Mouse (Mus musculus) kidney, adult 2 months (tissue): ENCODE measurements around the gene Atp12a. TPM values are rescaled to one million over a fixed set of nuclear protein-coding genes. Genes with fewer than 3 reads are reported as not detected.

Experiments
- DNase-seq: peaks from one replicate; pipeline ENCODE4 v3.0.0; 2021
- H3K27ac ChIP-seq: fragments of 200-500 bp; 2 replicates; pipeline ENCODE4 v1.5.1; 2012; ENCODE audit warnings: low read depth, low read length, control low read depth, inconsistent platforms; ENCODE audit not compliant: insufficient read depth
- H3K27me3 ChIP-seq: fragments of 200-500 bp; replicated peaks from 2 replicates; pipeline ENCODE4 v1.6.1; 2012; ENCODE audit warnings: mild to moderate bottlenecking, moderate library complexity, low read length, inconsistent platforms; ENCODE audit not compliant: control insufficient read depth, insufficient read depth
- H3K36me3 ChIP-seq: fragments of 200-500 bp; 2 replicates; pipeline ENCODE4 v1.6.1; 2012; ENCODE audit warnings: mild to moderate bottlenecking, moderate library complexity, low read length, inconsistent platforms; ENCODE audit not compliant: control insufficient read depth, insufficient read depth
- H3K4me1 ChIP-seq: fragments of 200-500 bp; 2 replicates; pipeline ENCODE4 v1.6.1; 2011; ENCODE audit warnings: low read length; ENCODE audit not compliant: control insufficient read depth, insufficient read depth
- H3K4me3 ChIP-seq: fragments of 200-500 bp; 2 replicates; pipeline ENCODE4 v1.5.1; 2011; ENCODE audit warnings: mild to moderate bottlenecking, low read depth, low read length, control low read depth; ENCODE audit not compliant: insufficient read depth
- CTCF ChIP-seq: fragments of 200-500 bp; conservative IDR thresholded peaks from 2 replicates; pipeline ENCODE4 v1.5.1; 2011; ENCODE audit warnings: low read depth, mild to moderate bottlenecking, control low read depth, low read length, moderate library complexity, mixed read lengths; ENCODE audit not compliant: insufficient read depth, insufficient read length
- POLR2A ChIP-seq: fragments of 200-500 bp; IDR thresholded peaks from one replicate; pipeline ENCODE4 v1.6.1; 2011; ENCODE audit warnings: low read depth, low read length, control low read depth
- WGBS: fragments of 180-500 bp; shearing (Covaris S2); methylation state at CpG from one replicate; pipeline ENCODE4 v1.1.7; 2018; 5-methylcytosine and 5-hydroxymethylcytosine counted together
- polyA plus RNA-seq: library from polyadenylated mRNA; depleted of rRNA; stranded (reverse); fragments of >200 nt; gene quantifications from 2 replicates; pipeline ENCODE4 v1.2.3, GENCODE M21; 2012

The Atp12a gene
- polyA plus RNA-seq, 1 experiment, result 0.25 TPM

- 82% methylated on average over 8 of the region's 8 CpGs for WGBS
- Histone ChIP-seq H3K27ac (no peak overlapping the region), H3K4me1 (no peaks in the 10 kb centered on the region), H3K27me3 (no peaks in the 10 kb centered on the region), H3K36me3 (no peaks in the 10 kb centered on the region), H3K4me3 (no peak overlapping the region)
- DNase-seq, result no peak
- TF ChIP-seq POLR2A (no peak), CTCF (no peak)
Observed at GRCm38 (mm10) chr14:56355396-56355795, 9.5 kb upstream of the Atp12a start.

DNA sequence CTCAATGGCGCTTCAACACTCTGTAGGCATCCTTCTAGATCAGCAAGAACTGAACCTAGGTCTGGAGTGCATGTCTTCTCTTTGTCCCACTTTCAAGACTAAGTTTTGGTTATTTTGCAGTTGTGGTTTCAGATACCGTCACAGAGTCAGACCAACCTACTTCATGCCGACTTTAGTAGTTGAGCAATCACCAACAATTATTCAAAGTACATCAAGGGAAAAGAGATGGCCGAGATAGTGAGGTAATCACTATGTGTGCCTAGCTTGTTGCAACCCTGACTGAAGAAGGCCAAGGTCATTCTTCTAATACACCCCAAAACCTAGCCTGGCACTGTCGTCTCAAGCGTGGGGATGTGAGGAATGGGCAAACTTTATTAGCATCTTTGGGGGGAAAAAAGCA, 8.7 kb upstream of the Atp12a start:
- H3K4me3 ChIP-seq, result no peak overlapping the region
- no peaks in the 10 kb centered on the region for H3K36me3 ChIP-seq
- no peak overlapping the region for H3K27ac ChIP-seq
- H3K27me3 ChIP-seq, result no peaks in the 10 kb centered on the region
- TF ChIP-seq POLR2A (no peak), CTCF (no peak)
- no peak for DNase-seq
- 88% methylated on average over 6 of the region's 6 CpGs for WGBS
- H3K4me1 ChIP-seq, result no peaks in the 10 kb centered on the region

GRCm38 (mm10) chr14:56358422-56358821, 6.4 kb upstream of the Atp12a start:
- Histone ChIP-seq H3K4me1 (no peaks in the 10 kb centered on the region), H3K36me3 (no peaks in the 10 kb centered on the region), H3K27ac (no peak overlapping the region), H3K27me3 (no peaks in the 10 kb centered on the region), H3K4me3 (no peak overlapping the region)
- TF ChIP-seq CTCF, result no peak
- no peak for TF ChIP-seq POLR2A
- 86% methylated on average over 7 of the region's 7 CpGs for WGBS
- DNase-seq, result no peak

DNA sequence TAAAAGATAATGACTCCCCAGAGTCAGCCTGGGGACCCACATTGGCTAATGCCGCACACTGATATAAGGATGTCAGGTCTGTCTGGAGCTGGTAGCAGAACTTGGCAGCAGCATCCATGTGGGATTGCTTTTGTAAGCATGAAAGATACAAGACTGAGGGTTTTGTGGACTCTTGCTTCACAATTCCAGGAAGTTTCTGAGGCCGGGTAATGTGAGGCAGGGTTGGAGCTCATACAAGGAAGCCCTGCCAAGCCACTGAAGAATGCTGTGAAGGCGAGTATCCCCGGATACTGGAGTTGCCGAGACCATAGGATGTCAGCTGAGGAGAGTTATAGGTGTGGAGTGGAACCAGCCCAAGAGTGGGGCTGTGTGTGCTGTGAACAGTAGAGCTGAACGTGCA, 5.7 kb upstream of the Atp12a start:
- TF ChIP-seq CTCF (no peak), POLR2A (no peak)
- WGBS, result 48% methylated on average over 6 of the region's 6 CpGs
- H3K27me3 ChIP-seq, result no peaks in the 10 kb centered on the region
- H3K27ac ChIP-seq, result no peak overlapping the region
- H3K4me1 ChIP-seq, result no peaks in the 10 kb centered on the region
- H3K4me3 ChIP-seq, result no peak overlapping the region
- no peak for DNase-seq
- no peaks in the 10 kb centered on the region for H3K36me3 ChIP-seq

DNA sequence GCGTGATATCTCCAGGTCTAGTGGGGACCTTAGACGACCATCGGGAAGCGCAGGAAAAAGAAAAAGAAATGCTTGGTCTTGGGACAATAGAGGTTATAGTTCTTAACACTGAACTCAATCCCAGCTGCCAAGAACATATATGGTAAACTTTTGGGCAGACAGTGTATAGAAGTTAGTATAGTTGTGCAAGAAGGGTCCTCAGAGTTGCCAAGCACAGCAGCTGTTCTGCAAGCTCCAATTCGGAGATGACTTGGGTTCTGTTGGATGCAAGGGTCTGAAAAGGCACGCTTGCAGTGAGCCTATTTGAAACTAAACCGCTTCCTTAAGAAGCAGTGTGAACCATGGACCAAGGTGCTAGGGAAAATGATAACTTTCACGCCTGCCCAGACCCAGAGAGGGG, 424 bp downstream of the Atp12a start:
- no peak for DNase-seq
- Histone ChIP-seq H3K27ac (no peak overlapping the region), H3K4me1 (no peaks in the 10 kb centered on the region; the same call in 1 of the 2 replicates), H3K4me3 (0 out of 2 replicates have a peak overlapping the region, but pooled peaks have one; percentile 6), H3K27me3 (no peaks in the 10 kb centered on the region), H3K36me3 (no peaks in the 10 kb centered on the region)
- TF ChIP-seq CTCF, result no peak
- WGBS, result 25% methylated on average over 8 of the region's 8 CpGs

- 9% methylated on average over 15 of the region's 15 CpGs for WGBS
- no peaks in the 10 kb centered on the region for H3K27me3 ChIP-seq
- H3K4me1 ChIP-seq, result no peaks in the 10 kb centered on the region; the same call in 1 of the 2 replicates
- H3K4me3 ChIP-seq, result no peak overlapping the region
- no peak for TF ChIP-seq CTCF
- TF ChIP-seq POLR2A, result no peak
- peak; percentile 75 for DNase-seq
- no peaks in the 10 kb centered on the region for H3K36me3 ChIP-seq
- H3K27ac ChIP-seq, result no peak overlapping the region
Observed at GRCm38 (mm10) chr14:56366712-56367111, 1.8 kb downstream of the Atp12a start.

GRCm38 (mm10) chr14:56368834-56369233, 4.0 kb downstream of the Atp12a start:
- no peak overlapping the region for H3K4me3 ChIP-seq
- no peak overlapping the region for H3K27ac ChIP-seq
- TF ChIP-seq CTCF, result peak; percentile 30
- TF ChIP-seq POLR2A, result no peak
- no peaks in the 10 kb centered on the region; the same call in 1 of the 2 replicates for H3K4me1 ChIP-seq
- H3K27me3 ChIP-seq, result no peaks in the 10 kb centered on the region
- 54% methylated on average over 3 of the region's 3 CpGs for WGBS
- H3K36me3 ChIP-seq, result no peaks in the 10 kb centered on the region
- DNase-seq, result no peak

DNA sequence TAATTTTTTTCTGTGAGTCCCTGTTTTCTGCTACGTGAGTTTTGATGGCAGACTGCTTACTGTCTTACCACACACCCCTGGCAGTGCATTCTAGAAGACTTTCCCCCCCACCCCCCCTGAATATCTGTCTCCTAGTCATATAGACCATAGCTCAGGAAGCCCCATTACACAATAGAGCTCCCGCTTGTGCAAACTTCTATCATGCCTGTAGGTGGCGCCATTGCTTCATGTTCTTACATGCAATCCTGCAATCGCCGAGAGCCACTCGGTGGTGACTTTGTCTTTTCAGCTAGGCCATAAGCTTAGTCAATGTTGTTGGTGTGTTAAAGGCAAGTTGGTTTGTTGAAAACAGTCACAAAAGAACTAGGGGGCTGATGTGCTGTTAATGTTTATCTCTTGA, 10.9 kb downstream of the Atp12a start:
- DNase-seq, result peak; percentile 82
- WGBS, result 2% methylated on average over 6 of the region's 6 CpGs
- Histone ChIP-seq H3K4me1 (no peaks in the 10 kb centered on the region), H3K27ac (no peak overlapping the region), H3K36me3 (no peaks in the 10 kb centered on the region), H3K4me3 (no peak overlapping the region), H3K27me3 (no peaks in the 10 kb centered on the region)
- TF ChIP-seq POLR2A, result no peak
- peak; percentile 90 for TF ChIP-seq CTCF
